Mouse (Mus musculus): Measurements from ENCODE around the gene Polk. TPM values are rescaled to one million over a fixed set of nuclear protein-coding genes. Genes with fewer than 3 reads are reported as not detected.

Polk gene
- total RNA-seq, 2 experiments from 2014 or later, result 7.1 to 8.8 TPM

DNA sequence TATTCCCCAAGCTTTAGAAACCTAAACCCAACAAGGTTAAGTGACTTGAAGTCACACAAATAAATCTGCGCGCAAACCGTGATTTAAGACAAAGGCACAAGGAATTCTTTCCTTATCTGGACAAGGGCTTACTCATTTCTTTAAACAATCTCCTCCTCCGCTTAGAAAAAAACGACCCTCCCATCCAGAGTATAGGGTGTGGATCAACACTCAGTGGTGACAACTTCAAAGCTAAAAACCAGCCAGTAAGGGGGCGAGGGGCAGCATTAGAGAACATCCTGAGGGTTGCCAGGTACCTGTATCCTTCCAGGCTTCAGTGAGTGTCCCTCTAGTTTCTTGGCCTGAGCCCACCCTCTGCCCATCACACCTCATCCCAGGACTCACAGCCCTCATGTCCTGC is 71.8 kb downstream of the Polk start:
- DNase-seq (ENCODE audit: low spot score in 2 of 2), result no peak

GRCm38 (mm10) chr13:96468678-96469077 is 73.7 kb downstream of the Polk start:
- DNase-seq (ENCODE audit: low spot score in 2 of 2), result no peak

DNA sequence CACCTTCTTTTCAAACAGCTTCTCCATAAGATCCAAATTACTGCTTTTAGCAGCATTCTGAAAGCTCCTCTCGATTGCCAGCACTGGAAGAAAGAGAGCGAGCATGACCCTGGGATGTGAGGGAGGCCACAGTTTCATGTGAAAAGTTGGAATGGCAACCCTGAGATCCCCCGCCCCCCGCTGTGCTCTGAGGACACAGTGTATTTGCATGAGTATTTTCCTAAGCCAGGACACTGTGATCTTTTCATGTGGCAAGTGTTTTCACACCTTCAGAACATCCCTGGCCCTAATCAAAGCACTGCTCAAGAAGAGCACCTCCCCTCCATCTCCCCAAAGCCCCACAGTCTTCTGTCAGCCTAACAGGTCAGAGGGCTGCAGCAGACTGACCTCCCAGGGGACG is 77.1 kb downstream of the Polk start:
- DNase-seq (ENCODE audit: low spot score in 2 of 2), result no peak

- no peak for DNase-seq (ENCODE audit: low spot score in 2 of 2)
These were observed 79.7 kb downstream of the Polk start for GRCm38 (mm10) chr13:96462644-96463043.

GRCm38 (mm10) chr13:96458606-96459005 is 83.8 kb downstream of the Polk start:
- no peak for DNase-seq (ENCODE audit: low spot score in 2 of 2)

DNA sequence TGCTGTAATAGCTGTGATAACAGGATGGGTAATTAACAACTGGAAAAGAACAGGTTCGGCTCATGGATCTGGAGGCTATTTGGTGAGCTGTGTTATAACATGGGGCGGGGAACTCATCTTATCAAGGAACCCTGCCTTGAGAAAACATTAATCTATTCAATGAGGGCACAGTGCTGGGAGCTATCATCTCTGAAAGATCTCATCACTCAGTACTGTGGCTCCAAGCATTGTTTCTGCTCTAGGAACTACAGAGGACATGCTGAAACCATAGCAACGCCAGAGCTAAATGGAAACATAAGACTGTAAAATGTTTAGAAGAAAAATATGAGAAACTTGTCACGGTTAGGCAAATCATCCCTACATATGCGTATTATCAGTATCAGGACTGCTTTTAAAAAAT is 84.4 kb downstream of the Polk start:
- no peak for DNase-seq (ENCODE audit: low spot score in 2 of 2)

- no peak for DNase-seq (ENCODE audit: low spot score in 2 of 2)
These were observed 84.8 kb downstream of the Polk start for GRCm38 (mm10) chr13:96457566-96457965.

DNA sequence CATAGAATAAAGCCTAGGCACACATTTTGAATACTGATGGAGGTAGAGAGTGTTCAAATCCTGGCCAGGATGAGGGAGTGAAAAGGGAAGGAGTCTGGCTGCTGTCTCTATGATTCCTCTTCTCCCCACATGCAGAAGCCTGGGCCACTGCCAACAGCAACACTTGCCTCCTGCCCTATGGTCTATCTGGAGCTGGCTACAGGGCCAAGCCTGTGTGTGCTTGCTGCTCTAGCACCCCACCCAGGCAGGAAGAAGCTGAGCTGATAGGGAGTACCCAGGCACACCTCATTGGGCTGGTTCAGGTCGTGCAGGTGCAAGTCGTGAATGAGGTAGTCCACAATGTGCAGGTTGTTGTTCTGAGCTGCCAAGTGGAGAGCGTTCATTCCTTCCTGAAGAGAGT is 88.1 kb downstream of the Polk start:
- peak in 1 of 2 experiments; percentile 19 for DNase-seq (ENCODE audit: low spot score in 2 of 2)

DNA sequence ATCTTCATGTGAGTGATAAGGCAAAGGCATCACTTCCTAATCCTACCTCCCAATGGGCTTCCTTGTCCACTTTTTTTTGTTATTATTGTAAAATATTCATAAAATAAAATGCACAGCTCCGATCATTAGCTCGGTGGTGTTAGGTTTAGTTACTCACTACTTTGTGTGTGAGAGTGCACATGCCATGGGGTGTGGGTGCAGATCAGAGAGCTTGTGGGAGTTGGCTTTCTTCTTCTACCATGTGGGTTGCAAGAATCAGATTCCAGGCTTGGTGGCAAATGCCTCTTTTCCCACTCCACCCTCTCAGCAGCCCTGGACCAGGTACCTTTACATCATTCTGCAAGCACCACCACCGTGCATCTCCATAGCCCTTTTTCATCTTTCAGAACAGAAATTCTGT is 89.8 kb downstream of the Polk start:
- DNase-seq (ENCODE audit: low spot score in 2 of 2), result no peak

GRCm38 (mm10) chr13:96451386-96452140 is 90.8 kb downstream of the Polk start:
- DNase-seq (ENCODE audit: low spot score in 2 of 2), result no peak

- DNase-seq (ENCODE audit: low spot score in 2 of 2), result peak; percentile 28 to 68
These were observed 91.5 kb downstream of the Polk start for GRCm38 (mm10) chr13:96450869-96451268.

DNA sequence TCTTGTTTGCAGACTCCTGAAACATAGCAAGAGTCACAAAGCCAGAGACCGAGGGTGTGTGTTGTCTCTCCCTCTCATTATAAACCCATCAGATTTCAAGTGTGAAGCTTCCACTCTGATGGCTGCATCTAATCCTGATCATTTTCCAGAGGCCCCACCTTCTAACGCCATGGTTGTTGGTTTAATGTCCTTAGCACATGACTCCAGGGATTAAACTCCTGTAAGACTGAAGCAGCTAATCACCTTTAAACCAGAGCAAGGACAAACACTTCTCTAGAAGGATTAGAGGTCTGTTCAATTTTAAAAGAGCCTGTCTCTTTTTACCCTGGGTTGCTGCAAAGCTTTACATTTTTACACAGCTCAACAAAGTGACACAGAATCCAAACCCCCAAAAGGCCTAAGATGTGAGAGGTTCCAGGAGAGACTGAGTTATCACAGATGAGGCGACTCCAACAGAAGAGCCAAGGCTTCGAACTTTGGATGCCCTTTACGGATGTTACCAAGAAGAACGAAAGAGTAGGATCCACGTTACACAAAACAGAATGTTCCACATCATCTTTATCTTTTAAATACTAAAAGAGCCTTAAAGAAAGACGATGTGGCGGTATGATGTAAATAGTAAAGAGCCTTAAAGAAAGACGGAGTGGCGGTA is 92.0 kb downstream of the Polk start:
- no peak for DNase-seq (ENCODE audit: low spot score in 2 of 2)

DNA sequence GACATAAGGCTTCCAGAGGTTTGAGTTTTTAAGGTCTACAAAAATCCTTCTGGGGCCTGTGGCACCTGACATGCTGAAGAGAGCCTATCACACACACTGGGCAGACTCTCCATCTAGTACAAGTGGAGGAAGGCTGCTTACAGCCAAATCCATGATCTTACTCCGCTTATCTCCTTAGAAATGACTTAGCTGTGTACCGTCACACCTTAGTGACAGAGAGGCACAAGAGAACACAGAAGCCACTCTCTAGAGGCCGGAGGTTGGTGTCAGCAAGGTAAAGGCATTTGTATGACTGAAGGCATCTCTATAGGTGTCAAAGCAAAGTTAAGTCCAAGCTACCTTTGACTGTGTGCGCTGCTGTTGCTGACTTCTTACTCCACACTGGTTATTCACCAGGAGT is 101.9 kb downstream of the Polk start:
- no peak for DNase-seq (ENCODE audit: low spot score in 2 of 2)

DNA sequence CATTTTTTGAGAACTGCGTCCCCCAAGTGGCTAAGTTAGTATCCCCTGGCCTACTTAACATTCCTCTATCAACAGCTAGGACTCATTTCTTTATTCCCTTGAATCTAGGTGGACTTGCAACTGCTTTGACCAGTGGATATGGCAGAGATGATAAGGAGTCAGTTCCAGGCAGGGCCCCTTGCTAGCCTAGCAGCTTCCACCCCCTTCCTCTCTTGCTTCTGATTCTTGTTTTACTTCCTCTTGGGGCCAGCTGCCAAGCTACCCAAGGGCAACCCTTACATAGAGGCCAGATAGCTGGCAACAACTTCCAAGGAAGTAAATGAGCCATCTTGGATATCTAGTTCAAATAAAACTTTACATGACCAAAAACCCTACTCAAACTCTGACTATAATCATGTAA is 105.5 kb downstream of the Polk start:
- DNase-seq (ENCODE audit: low spot score in 2 of 2), result no peak

GRCm38 (mm10) chr13:96435793-96436192 is 106.6 kb downstream of the Polk start:
- no peak for DNase-seq (ENCODE audit: low spot score in 2 of 2)

DNA sequence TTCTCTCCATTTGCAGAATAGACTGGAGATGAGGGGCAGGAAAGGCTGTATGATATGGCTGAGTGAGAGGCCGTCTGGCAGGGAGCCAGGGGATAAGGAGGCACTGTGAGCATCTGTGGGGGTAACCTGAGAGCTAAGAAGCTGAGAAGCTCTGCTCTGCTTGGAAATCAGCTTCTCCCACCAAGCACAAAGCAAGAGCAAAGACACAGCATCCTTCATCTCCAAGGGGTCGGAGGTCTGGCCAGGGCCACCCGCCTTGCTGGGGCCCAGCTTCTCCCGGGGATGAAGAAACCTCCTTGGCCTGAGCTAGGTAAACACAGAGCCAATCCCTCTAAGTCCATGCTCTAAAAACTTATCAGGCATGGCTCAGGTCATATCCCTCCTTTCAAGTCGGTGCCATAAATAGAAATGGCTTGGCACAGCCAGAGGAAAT is 107.5 kb downstream of the Polk start:
- DNase-seq (ENCODE audit: low spot score in 2 of 2), result peak in 1 of 2 experiments; percentile 31

GRCm38 (mm10) chr13:96433648-96434190 is 108.7 kb downstream of the Polk start:
- no peak for DNase-seq (ENCODE audit: low spot score in 2 of 2)

GRCm38 (mm10) chr13:96433041-96433440 is 109.3 kb downstream of the Polk start:
- no peak for DNase-seq (ENCODE audit: low spot score in 2 of 2)

DNA sequence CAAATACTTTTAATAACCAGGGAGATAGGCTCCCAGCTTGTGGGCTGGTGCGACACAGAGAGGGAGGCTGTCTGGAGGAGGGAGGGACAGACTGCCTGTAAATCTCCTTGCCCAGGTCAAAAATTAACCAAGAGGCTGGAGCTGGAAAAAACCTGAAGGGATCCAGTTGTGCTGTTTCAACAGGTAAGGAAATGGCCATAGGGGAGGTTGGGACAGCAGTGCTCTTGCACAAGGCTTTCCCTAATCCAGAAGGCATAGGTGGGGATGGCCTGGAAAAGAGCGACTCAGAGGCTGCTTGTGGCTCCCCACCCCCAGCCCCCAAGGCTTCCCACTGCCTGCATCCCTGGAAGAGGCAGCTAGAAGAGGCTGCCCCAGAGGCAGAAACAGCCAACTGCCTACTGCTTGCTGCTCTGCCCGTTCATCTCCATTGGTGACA is 110.0 kb downstream of the Polk start:
- DNase-seq (ENCODE audit: low spot score in 2 of 2), result no peak

GRCm38 (mm10) chr13:96431595-96432156 is 110.7 kb downstream of the Polk start:
- DNase-seq (ENCODE audit: low spot score in 2 of 2), result peak; percentile 63 to 88
